Comparison of ENCODE assay signal across 8 mouse cellular contexts in genomic region chr7:45161612-45162473, GRCm38 (mm10). TPM values are rescaled to one million over a fixed set of nuclear protein-coding genes. Genes with fewer than 3 reads are reported as not detected.
A peak's percentile ranks its signal among the peaks of the same experiment; 100 is the strongest.
DNase-seq lines count a peak whose midpoint lies in the region; ATAC-seq lines count a peak whose summit lies in the region.

No protein-coding gene starts in this region.

- ATAC-seq in frontal cortex, adult (ENCODE audit: low TSS enrichment) = peak; percentile 69
- peak; percentile 89 for ATAC-seq in lung, embryonic 15.5 days (ENCODE audit: borderline replicate concordance, extremely low read depth, low FRiP score, low TSS enrichment)

- peaks cover 25% of the 10 kb centered on the region for H3K4me1 ChIP-seq in hindbrain, embryonic 10.5 days (replicated peaks)
- peaks cover 10% of the 10 kb centered on the region for H3K4me1 ChIP-seq in lung, embryonic 15.5 days

- no peaks in the 10 kb centered on the region for H3K9me3 ChIP-seq in hindbrain, embryonic 10.5 days
- H3K9me3 ChIP-seq in lung, embryonic 15.5 days = no peaks in the 10 kb centered on the region

- H3K9ac ChIP-seq in lung, embryonic 15.5 days = no peak overlapping the region

- H3K27ac ChIP-seq in hindbrain, embryonic 10.5 days = peak overlapping the region; percentile 66
- no peak overlapping the region for H3K27ac ChIP-seq in lung, embryonic 15.5 days

- peaks cover 42% of the 10 kb centered on the region for H3K36me3 ChIP-seq in hindbrain, embryonic 10.5 days
- H3K36me3 ChIP-seq in lung, embryonic 15.5 days = peaks cover 25% of the 10 kb centered on the region; the same call in 1 of the 2 replicates

- peak overlapping the region; percentile 52 for H3K4me3 ChIP-seq in hindbrain, embryonic 10.5 days
- H3K4me3 ChIP-seq in lung, embryonic 15.5 days = peak overlapping the region; percentile 38

- DNase-seq in Muller cell, postnatal 12 days (ENCODE audit: inconsistent ontology term) = peak; percentile 90
- DNase-seq in cerebellum, adult 9-10 months = peak; percentile 99
- peak; percentile 88 for DNase-seq in hindbrain, embryonic 10.5 days (ENCODE audit: low spot score)
- peak; percentile 86 for DNase-seq in layer of hippocampus, adult 9-10 months (ENCODE audit: low spot score)
- peak; percentile 87 for DNase-seq in ovary, postnatal 10 days (ENCODE audit: low spot score)
- peak; percentile 87 for DNase-seq in thymus, postnatal 0 days (ENCODE audit: low spot score)

- peak overlapping the region; percentile 73 for H3K4me2 ChIP-seq in lung, embryonic 15.5 days

- WGBS in hindbrain, embryonic 10.5 days = 5% methylated on average over 35 of the region's 35 CpGs
- 4% methylated on average over 35 of the region's 35 CpGs for WGBS in lung, embryonic 15.5 days

- H3K27me3 ChIP-seq in hindbrain, embryonic 10.5 days (ENCODE audit: insufficient read depth, poor library complexity, severe bottlenecking) = peaks cover 47% of the 10 kb centered on the region
- H3K27me3 ChIP-seq in lung, embryonic 15.5 days = peaks cover 45% of the 10 kb centered on the region

RNA-seq across cellular contexts. Expression of gene Slc17a7, which starts 1.9 kb away (rescaled TPM):
- 0.71 and 1.2 TPM in 2 replicates for polyA plus RNA-seq in hindbrain, embryonic 10.5 days (2016; fragmentation: Nextera tagmentation; extraction: Ambion mirVana)
- polyA plus RNA-seq in lung, embryonic 15.5 days (2015; fragmentation: Nextera tagmentation; extraction: Ambion mirVana) = 0.33 and 0.55 TPM in 2 replicates
- 0.06 TPM in 1 of 2 replicates, not detected in the other for polyA plus RNA-seq in thymus, postnatal 0 days (2015; fragmentation: Nextera tagmentation; extraction: Ambion mirVana)

RNA-seq across cellular contexts. Expression of gene Aldh16a1, which starts 7.5 kb away (rescaled TPM):
- polyA plus RNA-seq in hindbrain, embryonic 10.5 days (2016; fragmentation: Nextera tagmentation; extraction: Ambion mirVana) = 54.5 and 55.3 TPM in 2 replicates
- 54.8 and 56.8 TPM in 2 replicates for polyA plus RNA-seq in lung, embryonic 15.5 days (2015; fragmentation: Nextera tagmentation; extraction: Ambion mirVana)
- polyA plus RNA-seq in thymus, postnatal 0 days (2015; fragmentation: Nextera tagmentation; extraction: Ambion mirVana) = 41.6 and 43.3 TPM in 2 replicates

RNA-seq across cellular contexts. Expression of gene Pih1d1, which starts 7.7 kb away (rescaled TPM):
- 101 and 116 TPM in 2 replicates for polyA plus RNA-seq in hindbrain, embryonic 10.5 days (2016; fragmentation: Nextera tagmentation; extraction: Ambion mirVana)
- 100 and 103 TPM in 2 replicates for polyA plus RNA-seq in lung, embryonic 15.5 days (2015; fragmentation: Nextera tagmentation; extraction: Ambion mirVana)
- 88.2 and 93.1 TPM in 2 replicates for polyA plus RNA-seq in thymus, postnatal 0 days (2015; fragmentation: Nextera tagmentation; extraction: Ambion mirVana)

RNA-seq across cellular contexts. Expression of gene Gfy, which starts 17.5 kb away (rescaled TPM):
- polyA plus RNA-seq in hindbrain, embryonic 10.5 days (2016; fragmentation: Nextera tagmentation; extraction: Ambion mirVana) = not detected in 2 replicates
- not detected in 2 replicates for polyA plus RNA-seq in lung, embryonic 15.5 days (2015; fragmentation: Nextera tagmentation; extraction: Ambion mirVana)
- polyA plus RNA-seq in thymus, postnatal 0 days (2015; fragmentation: Nextera tagmentation; extraction: Ambion mirVana) = not detected in 2 replicates

RNA-seq across cellular contexts. Expression of gene Pth2, which starts 19.0 kb away (rescaled TPM):
- polyA plus RNA-seq in hindbrain, embryonic 10.5 days (2016; fragmentation: Nextera tagmentation; extraction: Ambion mirVana) = not detected in 2 replicates
- polyA plus RNA-seq in lung, embryonic 15.5 days (2015; fragmentation: Nextera tagmentation; extraction: Ambion mirVana) = not detected in 2 replicates
- polyA plus RNA-seq in thymus, postnatal 0 days (2015; fragmentation: Nextera tagmentation; extraction: Ambion mirVana) = not detected in 2 replicates
